Mouse (Mus musculus): ENCODE data around the gene Snx4.

The Snx4 gene

GRCm38 (mm10) chr16:33271824-33272223 lies 20.6 kb downstream of the Snx4 start:
- DNase-seq (ENCODE audit: low read depth, low spot score) = no peak

DNA sequence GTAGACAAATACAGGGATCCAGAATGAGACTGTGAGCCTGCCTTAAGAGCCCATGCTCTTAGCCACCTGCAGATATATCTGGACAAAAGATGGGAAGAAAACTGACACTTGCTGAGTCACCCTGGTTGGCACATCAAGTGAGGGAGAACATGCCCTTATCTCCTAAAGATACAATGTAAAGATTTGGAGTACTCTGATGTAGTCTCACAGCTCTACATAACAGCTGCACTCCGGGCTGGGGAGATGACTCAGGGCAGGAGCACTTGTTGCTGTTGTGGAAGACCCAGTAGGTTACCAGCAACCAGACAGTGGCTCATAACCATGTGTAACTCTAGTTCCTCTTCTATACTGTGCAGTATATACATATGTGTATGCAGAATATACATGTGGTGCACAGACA lies 31.8 kb downstream of the Snx4 start:
- no peak for DNase-seq (ENCODE audit: low read depth, low spot score)

DNA sequence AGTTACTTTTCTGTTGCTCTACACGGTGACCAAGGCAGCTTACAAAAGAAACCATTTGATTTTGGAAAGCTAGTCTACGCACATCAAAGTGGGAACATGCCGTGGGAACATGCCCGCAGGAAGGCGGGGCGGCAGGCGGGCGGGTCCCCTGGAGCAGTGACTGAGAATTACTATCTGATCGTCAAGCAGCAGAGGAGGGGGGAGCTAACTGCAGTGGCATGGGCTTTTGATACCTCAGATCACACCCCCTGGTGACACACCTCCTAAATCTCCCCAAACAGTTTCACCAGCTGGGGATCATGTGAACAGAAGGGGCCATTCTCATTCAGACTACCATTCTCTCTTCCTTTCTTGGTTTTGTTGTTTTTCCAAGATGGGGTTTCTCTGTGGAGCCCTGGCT lies 37.3 kb downstream of the Snx4 start:
- DNase-seq (ENCODE audit: low read depth, low spot score) = no peak

- DNase-seq (ENCODE audit: low read depth, low spot score) = no peak
Measured at GRCm38 (mm10) chr16:33289981-33290380, 38.7 kb downstream of the Snx4 start.

DNA sequence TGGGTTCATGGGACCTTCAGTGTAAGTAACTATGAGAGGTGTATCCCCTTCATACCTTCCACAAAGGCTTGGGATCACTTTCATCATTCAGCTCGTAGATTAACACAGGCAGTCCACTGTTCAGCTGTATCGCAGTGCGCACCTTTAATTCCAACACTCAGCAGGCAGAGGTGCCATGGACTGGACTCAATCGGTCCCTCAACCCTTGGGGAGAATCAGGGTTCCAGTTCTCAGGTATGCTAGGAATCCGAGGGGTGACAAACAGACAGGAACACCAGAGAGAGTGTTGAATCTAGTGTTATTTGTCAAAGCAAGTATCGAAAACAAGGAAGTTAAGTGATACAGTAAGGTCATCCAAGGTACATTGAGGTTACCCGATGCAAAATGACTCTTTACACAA lies 41.0 kb downstream of the Snx4 start:
- no peak for DNase-seq (ENCODE audit: low read depth, low spot score)

GRCm38 (mm10) chr16:33294681-33295080 lies 43.4 kb downstream of the Snx4 start:
- DNase-seq (ENCODE audit: low read depth, low spot score) = no peak

DNA sequence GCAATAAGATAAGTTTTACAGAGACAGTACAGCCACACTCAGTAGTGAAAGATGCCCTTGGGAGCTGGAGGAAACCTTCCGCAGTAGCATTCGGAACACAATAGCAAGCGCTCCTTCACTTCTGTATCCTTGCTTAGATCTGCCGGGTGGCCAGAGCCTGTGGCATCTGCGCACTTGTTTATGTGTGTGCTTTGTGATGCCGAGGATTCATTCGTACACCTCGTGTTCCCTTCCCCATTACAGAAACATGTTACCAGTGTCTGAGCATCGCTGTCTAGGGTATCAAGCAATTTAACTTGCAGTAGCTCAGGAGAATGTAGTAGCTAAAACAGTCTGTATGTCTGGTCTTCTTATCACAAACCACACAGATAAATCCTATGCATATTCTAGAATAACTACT lies 44.1 kb downstream of the Snx4 start:
- no peak for DNase-seq (ENCODE audit: low read depth, low spot score)

DNA sequence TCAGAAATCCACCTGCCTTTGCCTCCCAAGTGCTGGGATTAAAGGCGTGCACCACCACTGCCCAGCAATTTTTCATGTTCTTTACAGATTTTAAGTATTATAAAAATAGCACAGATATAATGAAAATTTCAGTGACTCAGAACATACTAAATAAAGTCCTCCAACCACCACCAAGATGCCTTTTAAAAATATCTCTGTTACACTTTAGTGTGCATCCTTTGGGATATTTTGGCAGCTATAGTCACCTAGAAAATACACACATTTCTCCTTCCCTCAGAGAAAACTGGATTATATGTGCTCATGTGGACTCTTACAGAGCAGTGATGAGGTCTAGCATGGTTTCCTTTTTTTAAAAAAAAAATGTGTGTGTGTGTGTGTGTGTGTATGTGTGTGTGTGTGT lies 46.3 kb downstream of the Snx4 start:
- DNase-seq (ENCODE audit: low read depth, low spot score) = no peak

DNA sequence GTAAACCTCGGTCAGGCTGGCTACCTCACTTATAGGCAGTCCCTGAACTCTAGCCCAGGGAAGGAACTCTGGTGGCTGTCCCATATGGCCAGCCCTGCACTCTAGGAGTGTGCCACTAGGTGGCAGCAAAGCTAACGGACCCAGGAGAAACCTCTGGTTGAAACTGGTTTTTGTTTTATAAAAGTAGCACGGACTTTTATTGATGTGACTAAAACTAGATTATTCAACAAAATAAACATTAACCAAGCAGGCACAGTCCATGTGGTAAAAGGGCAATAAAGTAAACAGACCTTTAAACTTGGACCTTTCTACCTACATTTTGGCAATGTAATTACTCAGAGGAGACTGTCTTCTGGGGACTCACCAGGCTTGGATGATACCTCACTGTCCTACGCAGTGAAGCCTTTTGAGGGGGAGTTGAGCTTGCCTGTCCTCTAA lies 55.4 kb downstream of the Snx4 start:
- peak; percentile 86 for DNase-seq (ENCODE audit: low read depth, low spot score)

- DNase-seq (ENCODE audit: low read depth, low spot score) = no peak
Measured at GRCm38 (mm10) chr16:33307761-33308160, 56.5 kb downstream of the Snx4 start.

GRCm38 (mm10) chr16:33309066-33309465 lies 57.8 kb downstream of the Snx4 start:
- DNase-seq (ENCODE audit: low read depth, low spot score) = no peak

DNA sequence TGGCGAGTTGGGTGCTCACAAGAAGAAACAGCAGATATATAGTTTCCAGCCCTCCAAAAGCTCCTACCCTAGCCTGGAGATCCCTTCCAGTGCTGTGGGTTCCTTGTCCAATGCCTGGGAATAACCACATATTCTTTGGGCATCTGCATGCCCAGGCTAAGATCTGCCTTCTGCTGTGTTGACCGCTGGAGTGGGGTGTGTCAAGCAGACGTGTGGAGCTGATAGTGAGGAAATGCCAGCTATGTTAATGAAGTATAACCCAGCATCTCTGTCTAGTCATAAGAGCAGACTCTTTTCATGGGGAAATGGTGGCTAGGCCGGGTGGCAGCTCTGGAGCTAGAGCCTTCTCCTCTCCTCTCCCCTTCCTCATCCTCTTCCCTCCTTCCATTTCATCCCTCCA lies 64.4 kb downstream of the Snx4 start:
- no peak for DNase-seq (ENCODE audit: low read depth, low spot score)

- peak; percentile 20 for DNase-seq (ENCODE audit: low read depth, low spot score)
Measured at GRCm38 (mm10) chr16:33317646-33318045, 66.4 kb downstream of the Snx4 start.

DNA sequence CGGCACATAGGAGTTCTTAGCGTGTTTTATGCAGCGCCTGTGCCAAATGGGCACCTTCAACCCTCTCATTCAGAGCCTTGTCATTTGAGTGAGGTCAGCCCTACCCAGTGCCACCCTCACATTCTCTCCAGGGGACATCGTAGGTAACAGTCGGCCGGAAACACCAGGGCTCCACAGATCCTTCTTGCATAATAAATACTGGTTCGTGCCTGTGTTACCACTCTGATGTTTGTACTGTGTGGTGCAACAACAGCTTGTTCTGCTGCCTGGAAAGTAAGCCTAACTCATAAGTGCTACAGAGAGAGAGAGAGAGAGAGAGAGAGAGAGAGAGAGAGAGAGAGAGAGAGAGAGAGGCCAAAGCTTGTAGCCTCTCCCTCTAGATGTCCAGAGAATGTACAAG lies 66.8 kb downstream of the Snx4 start:
- no peak for DNase-seq (ENCODE audit: low read depth, low spot score)

GRCm38 (mm10) chr16:33325704-33326455 lies 74.6 kb downstream of the Snx4 start:
- no peak for DNase-seq (ENCODE audit: low read depth, low spot score)

- DNase-seq (ENCODE audit: low read depth, low spot score) = no peak
Measured at GRCm38 (mm10) chr16:33326589-33326988, 75.3 kb downstream of the Snx4 start.

DNA sequence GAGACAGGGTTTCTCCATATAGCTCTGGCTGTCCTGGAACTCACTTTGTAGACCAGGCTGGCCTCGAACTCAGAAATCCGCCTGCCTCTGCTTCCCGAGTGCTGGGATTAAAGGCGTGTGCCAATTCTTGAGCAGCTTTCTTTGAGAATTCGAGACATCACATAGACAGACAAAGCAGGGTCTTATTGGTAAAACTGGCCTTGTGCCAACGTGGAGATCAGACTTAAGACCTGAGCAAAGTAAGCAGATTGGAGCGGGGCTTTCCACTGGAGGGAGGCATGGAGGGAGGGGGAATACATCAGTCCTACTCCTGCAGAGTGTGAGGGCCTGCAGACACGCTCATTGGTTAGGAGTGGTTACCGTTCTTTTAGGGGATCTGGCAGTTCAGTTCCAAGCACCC lies 75.9 kb downstream of the Snx4 start:
- no peak for DNase-seq (ENCODE audit: low read depth, low spot score)

GRCm38 (mm10) chr16:33333015-33333414 lies 81.8 kb downstream of the Snx4 start:
- no peak for DNase-seq (ENCODE audit: low read depth, low spot score)

DNA sequence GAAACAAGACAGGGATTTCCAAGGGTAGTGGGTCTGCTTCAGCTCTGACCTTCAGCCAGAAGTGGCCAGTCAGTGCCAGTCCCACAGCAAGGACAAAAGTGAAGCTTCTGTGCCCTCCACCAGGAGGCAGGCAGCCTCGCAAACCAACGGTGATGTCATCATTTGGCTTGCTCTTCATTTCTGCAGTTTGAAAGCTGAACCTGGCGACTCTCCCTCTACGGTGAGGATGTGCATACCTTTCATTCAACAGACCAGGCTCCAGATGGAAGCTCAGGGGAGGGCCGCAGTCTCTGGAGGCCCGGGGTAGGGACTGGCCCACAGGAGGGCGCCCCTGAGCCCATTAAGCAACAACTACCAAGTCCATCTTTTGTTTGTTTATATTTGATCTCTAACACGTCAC lies 85.9 kb downstream of the Snx4 start:
- DNase-seq (ENCODE audit: low read depth, low spot score) = peak; percentile 89

GRCm38 (mm10) chr16:33337681-33338080 lies 86.4 kb downstream of the Snx4 start:
- peak; percentile 60 for DNase-seq (ENCODE audit: low read depth, low spot score)

- DNase-seq (ENCODE audit: low read depth, low spot score) = no peak
Measured at GRCm38 (mm10) chr16:33338492-33338891, 87.2 kb downstream of the Snx4 start.

DNA sequence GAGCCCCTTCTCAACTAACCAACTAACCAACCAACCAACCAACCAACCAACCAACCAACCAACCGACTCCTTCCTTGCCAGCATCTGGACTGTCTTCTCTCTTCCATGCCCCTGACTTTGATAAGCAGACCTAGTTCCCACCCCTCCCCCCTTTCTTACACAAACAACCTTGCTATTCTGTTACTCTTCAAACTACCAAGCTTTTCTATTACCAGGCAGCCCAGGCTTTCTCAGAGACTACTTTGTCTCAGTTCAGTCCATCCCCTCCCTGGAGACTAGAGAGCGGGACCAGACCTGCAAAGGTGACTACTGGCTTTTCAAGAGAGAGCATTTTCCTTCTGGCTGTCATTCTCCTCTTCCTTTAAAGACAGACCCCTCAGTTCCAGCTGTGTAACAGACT lies 88.2 kb downstream of the Snx4 start:
- no peak for DNase-seq (ENCODE audit: low read depth, low spot score)

GRCm38 (mm10) chr16:33342356-33342755 lies 91.1 kb downstream of the Snx4 start:
- no peak for DNase-seq (ENCODE audit: low read depth, low spot score)

GRCm38 (mm10) chr16:33343106-33343505 lies 91.9 kb downstream of the Snx4 start:
- no peak for DNase-seq (ENCODE audit: low read depth, low spot score)
